In the genomic region with DNA sequence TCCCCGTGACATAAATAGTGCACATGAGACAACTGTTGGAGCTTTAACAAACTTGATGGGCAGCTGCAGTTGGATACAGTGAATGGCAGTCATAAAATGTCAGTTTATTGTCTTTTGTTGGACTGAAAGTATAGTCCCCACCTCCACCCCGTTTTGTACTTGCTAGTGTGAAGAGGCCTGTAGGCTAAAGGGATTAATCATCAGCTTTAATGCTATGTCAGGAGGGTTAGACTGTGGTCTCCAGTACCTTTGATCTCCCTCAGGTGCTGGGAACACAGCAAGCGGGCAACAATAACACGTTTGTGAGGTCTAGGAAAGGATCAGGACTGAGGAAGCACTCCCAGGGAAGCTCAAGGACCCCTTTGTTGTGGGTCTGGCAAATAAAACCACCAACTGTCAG, we compare ENCODE assay signal across 20 mouse cellular contexts.
DNase-seq lines count a peak whose midpoint lies in the region; ATAC-seq lines count a peak whose summit lies in the region.
"Had no signal": no experiment of that assay in that cellular context is flagged by ENCODE, and none has a peak within 500 bp of the region (broad histone marks: within the 10 kb centered on the region; RNA-seq: fewer than 3 reads in every experiment).

No protein-coding gene starts in this region.

- WGBS in kidney, embryonic 14.5 days: 41% methylated on average over 4 of the region's 4 CpGs
- 38% methylated on average over 4 of the region's 4 CpGs for WGBS in intestine, embryonic 14.5 days

- peak overlapping the region; percentile 48; the same call in 1 of the 2 replicates for H3K27ac ChIP-seq in kidney, embryonic 14.5 days (ENCODE audit: low read depth, low read length)
- H3K27ac ChIP-seq in intestine, embryonic 14.5 days (ENCODE audit: low read depth): peak overlapping the region; percentile 44
- H3K27ac ChIP-seq: layer of hippocampus, adult 2 months; liver, embryonic 13.5 days; lung, embryonic 15.5 days; neural tube, embryonic 13.5 days had no signal

- no peaks in the 10 kb centered on the region for H3K27me3 ChIP-seq in kidney, embryonic 14.5 days (ENCODE audit: control insufficient read depth, insufficient read depth, low read length)
- no peaks in the 10 kb centered on the region for H3K27me3 ChIP-seq in intestine, embryonic 14.5 days (replicated peaks; ENCODE audit: control insufficient read depth, insufficient read depth, low read length)
- H3K27me3 ChIP-seq: liver, embryonic 13.5 days; lung, embryonic 15.5 days; neural tube, embryonic 13.5 days had no signal

- no peak overlapping the region for H3K9ac ChIP-seq in kidney, embryonic 14.5 days (ENCODE audit: low read depth, low read length)
- no peak overlapping the region for H3K9ac ChIP-seq in intestine, embryonic 14.5 days (ENCODE audit: low read length)
- H3K9ac ChIP-seq: forebrain, postnatal 0 days; liver, embryonic 13.5 days; lung, embryonic 15.5 days; neural tube, embryonic 13.5 days had no signal

- H3K36me3 ChIP-seq in kidney, embryonic 14.5 days (ENCODE audit: control insufficient read depth, insufficient read depth, low read length): no peaks in the 10 kb centered on the region
- no peaks in the 10 kb centered on the region for H3K36me3 ChIP-seq in intestine, embryonic 14.5 days (ENCODE audit: control insufficient read depth, insufficient read depth, low read length)
- H3K36me3 ChIP-seq: liver, embryonic 13.5 days; lung, embryonic 15.5 days; neural tube, embryonic 13.5 days had no signal

- H3K4me2 ChIP-seq in kidney, embryonic 14.5 days (replicated peaks; ENCODE audit: low read depth, low read length): no peak overlapping the region
- no peak overlapping the region for H3K4me2 ChIP-seq in intestine, embryonic 14.5 days (ENCODE audit: low read length)
- H3K4me2 ChIP-seq: liver, embryonic 13.5 days; lung, embryonic 15.5 days; midbrain, embryonic 11.5 days; neural tube, embryonic 13.5 days had no signal

- peaks cover 9% of the 10 kb centered on the region; the same call in 1 of the 2 replicates for H3K4me1 ChIP-seq in kidney, embryonic 14.5 days (ENCODE audit: control insufficient read depth, insufficient read depth, low read length)
- peaks cover 13% of the 10 kb centered on the region for H3K4me1 ChIP-seq in intestine, embryonic 14.5 days (replicated peaks; ENCODE audit: control insufficient read depth, insufficient read depth, low read length)
- H3K4me1 ChIP-seq: liver, embryonic 13.5 days; lung, embryonic 15.5 days; neural tube, embryonic 13.5 days had no signal

- peak; percentile 20 for DNase-seq in embryo, embryonic 10 days (ENCODE audit: low spot score)
- no peak for DNase-seq in embryo, embryonic 11 days
- no peak for DNase-seq in kidney, adult 18-20 months
- DNase-seq in intestine, embryonic 14.5 days (ENCODE audit: low spot score): no peak
- DNase-seq in kidney, postnatal 14 days: peak; percentile 31
- DNase-seq in left cerebral cortex, adult 9 months (ENCODE audit: low spot score in 2 of 2): no peak
- no peak for DNase-seq in cerebellum, adult 8-10 months
- DNase-seq: adrenal gland, adult 2 months; cerebellum, adult 2 months; forebrain, postnatal 0 days; gastrocnemius, postnatal 10 days; heart, adult 11 months; left cerebral cortex, postnatal 4 days; liver, embryonic 13.5 days; thymus, postnatal 4 days had no signal

- no peaks in the 10 kb centered on the region for H3K9me3 ChIP-seq in kidney, embryonic 14.5 days (ENCODE audit: control insufficient read depth, low read length)
- H3K9me3 ChIP-seq in intestine, embryonic 14.5 days (ENCODE audit: control insufficient read depth, low read length): no peaks in the 10 kb centered on the region
- H3K9me3 ChIP-seq: liver, embryonic 13.5 days; lung, embryonic 15.5 days; neural tube, embryonic 13.5 days had no signal

- no peak overlapping the region for H3K4me3 ChIP-seq in kidney, embryonic 14.5 days (ENCODE audit: low read length)
- H3K4me3 ChIP-seq in intestine, embryonic 14.5 days (ENCODE audit: low read depth, low read length): no peak overlapping the region
- H3K4me3 ChIP-seq: layer of hippocampus, adult 2 months; liver, embryonic 13.5 days; lung, embryonic 15.5 days; neural tube, embryonic 13.5 days had no signal

- ATAC-seq in kidney, embryonic 14.5 days (ENCODE audit: low FRiP score, low TSS enrichment): peak; percentile 72; the same call in 1 of the 2 replicates
- peak; percentile 85 for ATAC-seq in intestine, embryonic 14.5 days (replicated peaks; ENCODE audit: low FRiP score, low TSS enrichment, low read depth)
- ATAC-seq: forebrain, postnatal 0 days had no signal

Comparison
In these comparisons a context has a peak if more than half of its experiments do, and no peak if none do; other contexts are left out.
1. DNase-seq: peak in embryo, embryonic 10 days (single experiment) and kidney, postnatal 14 days (single experiment); none in embryo, embryonic 11 days (single experiment), kidney, adult 18-20 months (single experiment), intestine, embryonic 14.5 days (single experiment), left cerebral cortex, adult 9 months (0 of 2) and cerebellum, adult 8-10 months (single experiment).